Mouse (Mus musculus) midbrain, embryonic 10.5 days (tissue): Measurements from ENCODE around the gene March5. TPM values are rescaled to one million over a fixed set of nuclear protein-coding genes. Genes with fewer than 3 reads are reported as not detected.

Experiments
- DNase-seq: peaks from one replicate; pipeline ENCODE4 v3.0.0-alpha.2; 2017; ENCODE audit warnings: low spot score
- H3K27ac ChIP-seq: fragments of 300-500 bp; sonication (generic); replicated peaks from 2 replicates; pipeline ENCODE4 v1.5.1; 2016; ENCODE audit warnings: mild to moderate bottlenecking
- H3K27me3 ChIP-seq: fragments of 300-500 bp; sonication (generic); 2 replicates; pipeline ENCODE4 v1.6.1; 2016; ENCODE audit warnings: low read depth, mild to moderate bottlenecking; ENCODE audit not compliant: poor library complexity, severe bottlenecking
- H3K36me3 ChIP-seq: fragments of 300-500 bp; sonication (generic); 2 replicates; pipeline ENCODE4 v1.6.1; 2016; ENCODE audit warnings: mild to moderate bottlenecking, moderate library complexity
- H3K4me1 ChIP-seq: fragments of 300-500 bp; sonication (generic); 2 replicates; pipeline ENCODE4 v1.6.1; 2016
- H3K4me3 ChIP-seq: fragments of 300-500 bp; sonication (generic); 2 replicates; pipeline ENCODE4 v1.5.1; 2016; ENCODE audit warnings: mild to moderate bottlenecking, moderate library complexity
- H3K9me3 ChIP-seq: fragments of 300-500 bp; sonication (generic); replicated peaks from 2 replicates; pipeline ENCODE4 v1.6.1; 2016; ENCODE audit warnings: mild to moderate bottlenecking
- WGBS: fragments of 180-500 bp; shearing (Covaris S2); methylation state at CpG from one replicate; pipeline ENCODE4 v1.1.7; 2016; 5-methylcytosine and 5-hydroxymethylcytosine counted together
- polyA plus RNA-seq: library from polyadenylated mRNA; unstranded; fragments of >200 nt; fragmentation: Nextera tagmentation; extraction: Ambion mirVana; gene quantifications from 2 replicates; pipeline ENCODE4 v1.2.1, GENCODE M21; 2016

The March5 gene
- polyA plus RNA-seq, 1 experiment from 2014 or later, result 115 TPM

- H3K4me3 ChIP-seq, result no peak overlapping the region
- DNase-seq, result no peak
- WGBS, result 68% methylated on average over 6 of the region's 6 CpGs
- H3K27ac ChIP-seq, result no peak overlapping the region
- no peaks in the 10 kb centered on the region for H3K36me3 ChIP-seq
- no peaks in the 10 kb centered on the region for H3K9me3 ChIP-seq
- H3K27me3 ChIP-seq, result no peaks in the 10 kb centered on the region
- no peaks in the 10 kb centered on the region for H3K4me1 ChIP-seq
These were observed 44.8 kb downstream of the March5 start for GRCm38 (mm10) chr19:37252104-37252503.

GRCm38 (mm10) chr19:37255321-37255720 is 48.0 kb downstream of the March5 start:
- Histone ChIP-seq H3K9me3 (no peaks in the 10 kb centered on the region), H3K36me3 (no peaks in the 10 kb centered on the region), H3K27me3 (no peaks in the 10 kb centered on the region), H3K4me3 (no peak overlapping the region), H3K4me1 (no peaks in the 10 kb centered on the region), H3K27ac (no peak overlapping the region)
- DNase-seq, result no peak
- WGBS, result 91% methylated on average over 9 of the region's 9 CpGs

GRCm38 (mm10) chr19:37262389-37262788 is 55.0 kb downstream of the March5 start:
- Histone ChIP-seq H3K4me1 (peaks cover 6% of the 10 kb centered on the region), H3K9me3 (no peaks in the 10 kb centered on the region), H3K27me3 (no peaks in the 10 kb centered on the region), H3K27ac (no peak overlapping the region), H3K4me3 (no peak overlapping the region), H3K36me3 (no peaks in the 10 kb centered on the region)
- no peak for DNase-seq
- 71% methylated on average over 4 of the region's 4 CpGs for WGBS

GRCm38 (mm10) chr19:37263566-37263942 is 56.2 kb downstream of the March5 start:
- Histone ChIP-seq H3K4me1 (peaks cover 6% of the 10 kb centered on the region), H3K27ac (0 out of 2 replicates have a peak overlapping the region, but pooled peaks have one; percentile 34)
- 74% methylated on average over 8 of the region's 8 CpGs for WGBS

GRCm38 (mm10) chr19:37263943-37264897 is 56.9 kb downstream of the March5 start:
- peak overlapping the region; percentile 34; the same call in 1 of the 2 replicates for H3K27ac ChIP-seq
- H3K36me3 ChIP-seq, result peaks cover 10% of the 10 kb centered on the region
- H3K4me3 ChIP-seq, result no peak overlapping the region
- no peaks in the 10 kb centered on the region for H3K9me3 ChIP-seq
- WGBS, result 77% methylated on average over 23 of the region's 23 CpGs
- H3K4me1 ChIP-seq, result peaks cover 6% of the 10 kb centered on the region
- no peak for DNase-seq
- no peaks in the 10 kb centered on the region for H3K27me3 ChIP-seq

More at GRCm38 (mm10) chr19:37263566-37263942, 56.2 kb downstream of the March5 start:
- H3K27me3 ChIP-seq, result no peaks in the 10 kb centered on the region
- peaks cover 4% of the 10 kb centered on the region for H3K36me3 ChIP-seq
- no peak for DNase-seq
- H3K4me3 ChIP-seq, result no peak overlapping the region
- H3K9me3 ChIP-seq, result no peaks in the 10 kb centered on the region

GRCm38 (mm10) chr19:37265333-37266103 is 58.2 kb downstream of the March5 start:
- WGBS, result 36% methylated on average over 10 of the region's 10 CpGs
- Histone ChIP-seq H3K36me3 (peaks cover 14% of the 10 kb centered on the region), H3K4me1 (peaks cover 6% of the 10 kb centered on the region), H3K27ac (no peak overlapping the region), H3K9me3 (no peaks in the 10 kb centered on the region), H3K27me3 (no peaks in the 10 kb centered on the region), H3K4me3 (no peak overlapping the region)
- peak; percentile 66 for DNase-seq

- Histone ChIP-seq H3K9me3 (no peaks in the 10 kb centered on the region), H3K4me1 (peaks cover 3% of the 10 kb centered on the region), H3K27me3 (no peaks in the 10 kb centered on the region), H3K27ac (no peak overlapping the region), H3K36me3 (peaks cover 25% of the 10 kb centered on the region), H3K4me3 (no peak overlapping the region)
- WGBS, result 91% methylated on average over 16 of the region's 16 CpGs
- no peak for DNase-seq
These were observed 61.8 kb downstream of the March5 start for GRCm38 (mm10) chr19:37269106-37269505.

Other genes with a start within 250 kb of the March5 start
- gene Cpeb3, start 1.1 kb downstream of the March5 start, polyA plus RNA-seq, result 1.2 and 2.0 TPM in 2 replicates
- 60.9 and 64.6 TPM in 2 replicates for gene Ide, start 130.3 kb downstream of the March5 start, polyA plus RNA-seq
- 92.7 and 92.9 TPM in 2 replicates for gene Kif11, start 168.9 kb downstream of the March5 start, polyA plus RNA-seq
- 5.4 and 6.9 TPM in 2 replicates for gene Hhex, start 227.3 kb downstream of the March5 start, polyA plus RNA-seq